Mouse (Mus musculus) MEL (cell line): Measurements from ENCODE around the gene Dusp10. TPM values are rescaled to one million over a fixed set of nuclear protein-coding genes. Genes with fewer than 3 reads are reported as not detected.

Experiments used
- DNase-seq: peaks from one replicate; pipeline ENCODE4 v3.0.0; 2011; ENCODE audit warnings: low read depth, low spot score
- H3K27ac ChIP-seq: 2 replicates; pipeline ENCODE4 v1.5.1; 2012; ENCODE audit warnings: low read depth, mild to moderate bottlenecking, control low read depth, low read length, moderate library complexity; ENCODE audit not compliant: control insufficient read depth
- H3K27me3 ChIP-seq, 2 experiments: fragments of 150-350 bp in 1 of 2; sonication (generic) in 1 of 2; 2 replicates each; pipeline ENCODE4 v1.6.1; 2012; ENCODE audit warnings: low read length in 2 of 2, mild to moderate bottlenecking in 2 of 2, improper control_type of control experiment in 1 of 2, moderate library complexity in 1 of 2; ENCODE audit not compliant: insufficient read depth in 2 of 2, control insufficient read depth in 1 of 2
- H3K36me3 ChIP-seq, 2 experiments: 2 replicates each; pipeline ENCODE4 v1.6.1; 2012 to 2014; ENCODE audit warnings: low read length in 2 of 2, improper control_type of control experiment in 1 of 2, inconsistent platforms in 1 of 2, mild to moderate bottlenecking in 1 of 2; ENCODE audit not compliant: insufficient read depth in 2 of 2, control insufficient read depth in 1 of 2
- H3K4me1 ChIP-seq, 2 experiments: fragments of 150-350 bp in 1 of 2; sonication (generic) in 1 of 2; 2 replicates each; pipeline ENCODE4 v1.6.1; 2012; ENCODE audit warnings: low read length in 2 of 2, improper control_type of control experiment in 1 of 2, mild to moderate bottlenecking in 1 of 2; ENCODE audit not compliant: insufficient read depth in 2 of 2, control insufficient read depth in 1 of 2
- H3K4me3 ChIP-seq, 2 experiments: fragments of 150-350 bp in 1 of 2; sonication (generic) in 1 of 2; 2 replicates each; pipeline ENCODE4 v1.5.1; 2012; ENCODE audit warnings: low read depth in 2 of 2, low read length in 2 of 2, mild to moderate bottlenecking in 2 of 2, moderate library complexity in 2 of 2, control low read depth in 1 of 2, improper control_type of control experiment in 1 of 2; ENCODE audit not compliant: control insufficient read depth in 1 of 2, insufficient read depth in 1 of 2
- H3K79me2 ChIP-seq: 2 replicates; pipeline ENCODE4 v1.6.1; 2012; ENCODE audit warnings: mild to moderate bottlenecking, low read length, moderate library complexity; ENCODE audit not compliant: control insufficient read depth, poor library complexity, insufficient read depth
- H3K9ac ChIP-seq: 2 replicates; pipeline ENCODE4 v1.6.1; 2012; ENCODE audit warnings: low read depth, mild to moderate bottlenecking, control low read depth, low read length, moderate library complexity; ENCODE audit not compliant: control insufficient read depth, poor library complexity, severe bottlenecking
- H3K9me3 ChIP-seq: fragments of 150-350 bp; sonication (generic); replicated peaks from 2 replicates; pipeline ENCODE4 v1.6.1; 2012; ENCODE audit warnings: mild to moderate bottlenecking, low read length, improper control_type of control experiment, moderate library complexity; ENCODE audit not compliant: insufficient read depth
- CHD2 ChIP-seq: IDR thresholded peaks from 2 replicates; pipeline ENCODE4 v1.6.1; 2011; ENCODE audit warnings: low read length, improper control_type of control experiment
- CTCF ChIP-seq, 3 experiments: IDR thresholded peaks in 2 of 3; conservative IDR thresholded peaks in 1 of 3; 2 replicates each; pipeline ENCODE4 v1.5.1; 2011 to 2012; ENCODE audit warnings: low read length in 3 of 3, low read depth in 2 of 3, mild to moderate bottlenecking in 2 of 3, improper control_type of control experiment in 1 of 3, inconsistent platforms in 1 of 3, mixed read lengths in 1 of 3, moderate library complexity in 1 of 3; ENCODE audit not compliant: control insufficient read depth in 1 of 3, insufficient read depth in 1 of 3, poor library complexity in 1 of 3, severe bottlenecking in 1 of 3
- E2F4 ChIP-seq: IDR thresholded peaks from 2 replicates; pipeline ENCODE4 v1.6.1; 2011; ENCODE audit warnings: low read depth, low read length, improper control_type of control experiment, borderline replicate concordance
- ELF1 ChIP-seq: IDR thresholded peaks from 2 replicates; pipeline ENCODE4 v1.6.1; 2014; ENCODE audit warnings: low read depth, mild to moderate bottlenecking, inconsistent platforms, low read length, improper control_type of control experiment, moderate library complexity
- GATA1 ChIP-seq: IDR thresholded peaks from 2 replicates; pipeline ENCODE4 v1.6.1; 2011; ENCODE audit warnings: low read depth, low read length, improper control_type of control experiment
- MAX ChIP-seq: IDR thresholded peaks from 2 replicates; pipeline ENCODE4 v1.6.1; 2011; ENCODE audit warnings: low read length, improper control_type of control experiment
- MAZ ChIP-seq: IDR thresholded peaks from 2 replicates; pipeline ENCODE4 v1.6.1; 2012; ENCODE audit warnings: low read depth, mild to moderate bottlenecking, inconsistent platforms, low read length, improper control_type of control experiment
- MYB ChIP-seq: IDR thresholded peaks from 2 replicates; pipeline ENCODE4 v1.6.1; 2011; ENCODE audit warnings: mild to moderate bottlenecking, low read depth, low read length, improper control_type of control experiment
- MYC ChIP-seq: IDR thresholded peaks from 2 replicates; pipeline ENCODE4 v1.6.1; 2011; ENCODE audit warnings: low read depth, mild to moderate bottlenecking, low read length, improper control_type of control experiment, moderate library complexity
- NELFE ChIP-seq: IDR thresholded peaks from 2 replicates; pipeline ENCODE4 v1.6.1; 2011; ENCODE audit warnings: low read depth, low read length, improper control_type of control experiment
- NRF1 ChIP-seq: IDR thresholded peaks from 2 replicates; pipeline ENCODE4 v1.6.1; 2014; ENCODE audit warnings: low read depth, mild to moderate bottlenecking, inconsistent platforms, low read length, improper control_type of control experiment, moderate library complexity; ENCODE audit not compliant: poor library complexity, insufficient read depth, severe bottlenecking
- POLR2AphosphoS5 ChIP-seq: IDR thresholded peaks from 2 replicates; pipeline ENCODE4 v1.6.1; 2012; ENCODE audit warnings: low read depth, borderline replicate concordance, mild to moderate bottlenecking, inconsistent platforms, low read length, moderate library complexity, mixed read lengths
- RAD21 ChIP-seq: IDR thresholded peaks from 2 replicates; pipeline ENCODE4 v1.6.1; 2011; ENCODE audit warnings: mild to moderate bottlenecking, low read depth, low read length, improper control_type of control experiment
- RCOR1 ChIP-seq: IDR thresholded peaks from 2 replicates; pipeline ENCODE4 v1.6.1; 2012; ENCODE audit warnings: low read depth, mild to moderate bottlenecking, inconsistent platforms, low read length, improper control_type of control experiment
- SIN3A ChIP-seq: IDR thresholded peaks from 2 replicates; pipeline ENCODE4 v1.6.1; 2012; ENCODE audit warnings: low read length, improper control_type of control experiment, inconsistent platforms
- SMC3 ChIP-seq: IDR thresholded peaks from 2 replicates; pipeline ENCODE4 v1.6.1; 2011; ENCODE audit warnings: low read depth, low read length, improper control_type of control experiment
- TBP ChIP-seq: IDR thresholded peaks from 2 replicates; pipeline ENCODE4 v1.8.0; 2011; ENCODE audit warnings: low read depth, low read length, improper control_type of control experiment
- UBTF ChIP-seq: IDR thresholded peaks from 2 replicates; pipeline ENCODE4 v1.6.1; 2012; ENCODE audit warnings: low read depth, mild to moderate bottlenecking, inconsistent platforms, low read length, improper control_type of control experiment, moderate library complexity, borderline replicate concordance; ENCODE audit not compliant: insufficient read depth
- USF1 ChIP-seq: IDR thresholded peaks from 2 replicates; pipeline ENCODE4 v1.6.1; 2014; ENCODE audit warnings: low read depth, mild to moderate bottlenecking, inconsistent platforms, low read length, improper control_type of control experiment, moderate library complexity
- USF2 ChIP-seq, 2 experiments: IDR thresholded peaks; 2 replicates each; pipeline ENCODE4 v1.6.1; 2011 to 2012; ENCODE audit warnings: improper control_type of control experiment in 2 of 2, low read length in 2 of 2, borderline replicate concordance in 1 of 2, inconsistent platforms in 1 of 2, low read depth in 1 of 2, mild to moderate bottlenecking in 1 of 2; ENCODE audit not compliant: insufficient read depth in 1 of 2
- ZC3H11A ChIP-seq: IDR thresholded peaks from 2 replicates; pipeline ENCODE4 v1.6.1; 2012; ENCODE audit warnings: low read depth, mild to moderate bottlenecking, inconsistent platforms, low read length, improper control_type of control experiment
- ZMIZ1 ChIP-seq: IDR thresholded peaks from 2 replicates; pipeline ENCODE4 v1.6.1; 2012; ENCODE audit warnings: low read depth, mild to moderate bottlenecking, inconsistent platforms, low read length, improper control_type of control experiment, moderate library complexity
- polyA plus RNA-seq, 2 experiments: library from polyadenylated mRNA; stranded (reverse) in 1 of 2; unstranded in 1 of 2; fragments of >175 nt in 1 of 2; fragments of >200 nt in 1 of 2; gene quantifications; 2 replicates each; pipeline versions ENCODE4 v1.2.1 to v1.2.4; 2012; ENCODE audit warnings: low replicate concordance in 2 of 2, low read depth in 1 of 2; ENCODE audit not compliant: insufficient read length in 2 of 2, insufficient read depth in 1 of 2, missing spikeins in 1 of 2
- total RNA-seq: library from RNA; depleted of rRNA; stranded (reverse); fragments of 300-350 nt; gene quantifications from 2 replicates; pipeline ENCODE4 v1.2.3, GENCODE M21; 2012

The Dusp10 gene
- total and polyA plus RNA-seq, 3 experiments = 1.4 to 2.3 TPM; not detected in 1

DNA sequence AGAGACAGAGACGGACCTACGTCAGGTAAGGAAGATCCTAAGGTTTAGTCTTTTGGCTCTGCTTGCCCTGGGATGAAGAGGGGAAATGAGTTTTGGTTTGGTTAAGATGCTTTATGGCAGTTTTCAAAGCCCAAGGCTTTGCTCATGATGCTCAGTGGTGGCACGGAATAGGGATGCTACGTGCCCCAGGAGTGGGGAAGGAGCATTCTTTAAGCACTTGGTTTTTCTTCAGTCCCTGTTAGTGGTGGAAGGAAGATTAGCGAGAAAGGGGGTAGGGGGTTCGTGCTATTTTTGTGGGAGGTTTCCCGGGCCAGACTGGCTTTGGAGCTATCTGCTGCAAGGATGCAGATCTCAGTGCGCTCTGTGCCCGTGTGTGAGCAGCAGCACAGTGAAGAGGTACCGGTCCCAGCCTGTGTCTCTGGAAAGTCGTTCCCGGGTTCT lies 21.7 kb downstream of the Dusp10 start (continued):
- TF ChIP-seq E2F4 = no peak

- no peak for DNase-seq
- H3K27me3 ChIP-seq = no peaks in the 10 kb centered on the region
- peaks cover 2% of the 10 kb centered on the region; the same call in 1 of the 2 replicates for H3K79me2 ChIP-seq
- H3K36me3 ChIP-seq = peaks cover 0 to 8% of the 10 kb centered on the region in 2 experiments; a peak in 2 of 4 replicates
- TF ChIP-seq CHD2 (no peak), POLR2AphosphoS5 (no peak), GATA1 (no peak), CTCF (IDR thresholded peaks at IDR 0.05 in 2 of 3, conservative IDR thresholded peaks at IDR 0.05 in 1 of 3; ENCODE audit: control insufficient read depth in 1 of 3, insufficient read depth in 1 of 3, low read depth in 2 of 3, low read length in 3 of 3, poor library complexity in 1 of 3, severe bottlenecking in 1 of 3) (no peak), MYB (no peak)
- H3K9me3 ChIP-seq = no peaks in the 10 kb centered on the region
- peaks cover 6 to 11% of the 10 kb centered on the region in 2 experiments for H3K4me1 ChIP-seq
- no peak overlapping the region for H3K9ac ChIP-seq
- peak overlapping the region in 1 of 2 experiments; percentile 19; a peak in 1 of 4 replicates for H3K4me3 ChIP-seq
- no peak overlapping the region for H3K27ac ChIP-seq
Observed at GRCm38 (mm10) chr1:184035346-184035903, 22.3 kb downstream of the Dusp10 start.

DNA sequence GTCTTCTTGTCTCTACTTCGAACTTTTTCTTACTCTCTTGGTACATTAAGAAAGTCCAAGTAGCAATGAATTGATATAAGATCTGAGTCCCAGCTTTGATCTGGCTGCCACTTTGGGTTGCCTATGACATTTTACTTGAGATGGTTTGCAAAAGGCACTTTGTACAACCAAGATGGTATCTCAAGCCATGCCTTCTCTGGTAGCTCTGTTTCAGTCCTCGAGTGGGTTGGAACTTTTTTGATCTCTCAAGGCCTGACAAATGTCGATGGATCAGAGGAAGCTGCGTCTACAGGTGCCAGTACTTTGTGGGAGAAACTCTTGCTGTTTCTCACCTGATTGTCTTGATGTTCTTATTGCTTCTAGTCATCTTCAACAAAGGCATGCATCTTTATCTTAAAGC lies 24.7 kb downstream of the Dusp10 start:
- H3K36me3 ChIP-seq = peaks cover 0 to 5% of the 10 kb centered on the region in 2 experiments; a peak in 2 of 4 replicates
- H3K4me3 ChIP-seq = no peak overlapping the region
- H3K27me3 ChIP-seq = no peaks in the 10 kb centered on the region
- peaks cover 3 to 8% of the 10 kb centered on the region in 2 experiments for H3K4me1 ChIP-seq
- TF ChIP-seq TBP = no peak
- H3K9me3 ChIP-seq = no peaks in the 10 kb centered on the region
- H3K9ac ChIP-seq = no peak overlapping the region
- H3K79me2 ChIP-seq = peaks cover 2% of the 10 kb centered on the region; the same call in 1 of the 2 replicates
- H3K27ac ChIP-seq = no peak overlapping the region
- DNase-seq = no peak

DNA sequence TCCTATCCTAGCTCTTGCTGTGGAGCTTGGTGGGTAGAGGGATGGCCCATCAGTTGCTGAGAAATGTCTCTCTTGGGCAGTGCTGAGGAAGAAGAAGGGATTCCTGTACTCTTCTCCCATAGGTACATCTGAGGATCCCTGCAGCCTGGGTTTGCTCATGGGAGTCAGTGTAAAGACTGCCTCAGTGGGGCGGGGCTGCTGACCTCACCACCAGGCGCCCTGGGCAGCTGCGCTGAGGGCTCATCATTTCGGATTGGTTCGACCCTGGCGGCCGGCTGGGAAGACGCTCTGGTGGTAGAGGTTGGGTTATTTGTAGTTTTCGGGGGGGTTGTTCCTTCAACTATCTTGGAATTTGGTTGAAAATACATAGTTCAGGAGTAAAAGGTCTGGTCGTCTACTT lies 26.2 kb downstream of the Dusp10 start:
- H3K27me3 ChIP-seq = no peaks in the 10 kb centered on the region
- TF ChIP-seq ZC3H11A = no peak
- TF ChIP-seq UBTF = no peak
- no peak for TF ChIP-seq USF2 (IDR thresholded peaks at IDR 0.05; ENCODE audit: borderline replicate concordance in 1 of 2, insufficient read depth in 1 of 2, low read depth in 1 of 2, low read length in 2 of 2)
- no peak for TF ChIP-seq NELFE
- no peak for TF ChIP-seq NRF1
- no peak for TF ChIP-seq USF1
- TF ChIP-seq MAX = no peak
- TF ChIP-seq RCOR1 = no peak
- no peak for TF ChIP-seq CHD2
- TF ChIP-seq RAD21 = no peak
- no peak for TF ChIP-seq MYC
- TF ChIP-seq GATA1 = no peak
- no peak for TF ChIP-seq E2F4
- no peak for TF ChIP-seq MAZ
- no peak for TF ChIP-seq SIN3A
- no peak for TF ChIP-seq ZMIZ1
- TF ChIP-seq SMC3 = no peak
- no peak for TF ChIP-seq CTCF (IDR thresholded peaks at IDR 0.05 in 2 of 3, conservative IDR thresholded peaks at IDR 0.05 in 1 of 3; ENCODE audit: control insufficient read depth in 1 of 3, insufficient read depth in 1 of 3, low read depth in 2 of 3, low read length in 3 of 3, poor library complexity in 1 of 3, severe bottlenecking in 1 of 3)
- TF ChIP-seq ELF1 = no peak
- TF ChIP-seq, all 39 proteins: peak for 0
- H3K4me3 ChIP-seq = no peak overlapping the region
- no peak overlapping the region for H3K9ac ChIP-seq
- no peak overlapping the region for H3K27ac ChIP-seq
- H3K79me2 ChIP-seq = peaks cover 2% of the 10 kb centered on the region; the same call in 1 of the 2 replicates
- H3K9me3 ChIP-seq = no peaks in the 10 kb centered on the region
- H3K4me1 ChIP-seq = peaks cover 8 to 10% of the 10 kb centered on the region in 2 experiments
- DNase-seq = no peak
- peaks cover 0 to 8% of the 10 kb centered on the region in 2 experiments; a peak in 2 of 4 replicates for H3K36me3 ChIP-seq
